Mouse (Mus musculus) heart, postnatal 0 days (tissue): ENCODE measurements around the gene Cdh5. TPM values are rescaled to one million over a fixed set of nuclear protein-coding genes. Genes with fewer than 3 reads are reported as not detected.
A peak's percentile ranks its signal among the peaks of the same experiment; 100 is the strongest.

Experiments
- ATAC-seq: fragments of 200-750 bp; cut with Nextera tagmentation; 2 replicates; pipeline ENCODE4 v1.8.0; 2017; ENCODE audit warnings: low read depth, moderate number of reproducible peaks, moderate library complexity; ENCODE audit not compliant: insufficient read depth
- DNase-seq: peaks from one replicate; pipeline ENCODE4 v3.0.0-alpha.2; 2016; ENCODE audit warnings: low spot score
- H3K27ac ChIP-seq: fragments of 300-500 bp; sonication (generic); 2 replicates; pipeline ENCODE4 v1.5.1; 2014; ENCODE audit warnings: low read depth, mild to moderate bottlenecking
- H3K27me3 ChIP-seq: fragments of 300-500 bp; sonication (generic); 2 replicates; pipeline ENCODE4 v1.6.1; 2014; ENCODE audit warnings: low read length, mixed read lengths; ENCODE audit not compliant: control insufficient read depth, insufficient read depth
- H3K36me3 ChIP-seq: fragments of 300-500 bp; sonication (generic); replicated peaks from 2 replicates; pipeline ENCODE4 v1.6.1; 2014; ENCODE audit warnings: low read length, mixed read lengths; ENCODE audit not compliant: control insufficient read depth, insufficient read depth
- H3K4me1 ChIP-seq: fragments of 300-500 bp; sonication (generic); 2 replicates; pipeline ENCODE4 v1.6.1; 2014; ENCODE audit warnings: antibody characterized with exemption; ENCODE audit not compliant: control insufficient read depth, insufficient read depth
- H3K4me2 ChIP-seq: fragments of 300-500 bp; sonication (generic); 2 replicates; pipeline ENCODE4 v1.6.1; 2014; ENCODE audit warnings: low read depth, mild to moderate bottlenecking, low read length, moderate library complexity
- H3K4me3 ChIP-seq: fragments of 300-500 bp; sonication (generic); 2 replicates; pipeline ENCODE4 v1.5.1; 2014; ENCODE audit warnings: low read depth, low read length
- H3K9ac ChIP-seq: fragments of 300-500 bp; sonication (generic); replicated peaks from 2 replicates; pipeline ENCODE4 v1.6.1; 2014; ENCODE audit warnings: low read depth, low read length, mixed read lengths
- H3K9me3 ChIP-seq: fragments of 300-500 bp; sonication (generic); replicated peaks from 2 replicates; pipeline ENCODE4 v1.6.1; 2016; ENCODE audit warnings: low read length; ENCODE audit not compliant: control insufficient read depth
- CTCF ChIP-seq: IDR thresholded peaks from 2 replicates; pipeline ENCODE4 v1.5.1; 2016; ENCODE audit warnings: antibody characterized with exemption, control low read depth, low read depth
- EP300 ChIP-seq: IDR thresholded peaks from 2 replicates; pipeline ENCODE4 v1.6.1; 2016; ENCODE audit warnings: antibody characterized with exemption, low read depth
- WGBS: fragments of 180-500 bp; shearing (Covaris S2); extraction: QIAGEN DNeasy Blood & Tissue Kit; methylation state at CpG from one replicate; pipeline ENCODE4 v1.1.7; 2014; 5-methylcytosine and 5-hydroxymethylcytosine counted together
- polyA plus RNA-seq: library from polyadenylated mRNA; unstranded; fragments of >200 nt; fragmentation: Nextera tagmentation; extraction: Ambion mirVana; gene quantifications from 2 replicates; pipeline ENCODE4 v1.2.1, GENCODE M21; 2015
- total RNA-seq: library from RNA; depleted of rRNA; stranded (reverse); fragments of >200 nt; gene quantifications from 2 replicates; pipeline ENCODE4 v1.2.3, GENCODE M21; 2014; ENCODE audit warnings: low replicate concordance; rRNA removed

Cdh5 gene
- 123 and 125 TPM in 2 replicates for total RNA-seq
- 39.5 and 42.6 TPM in 2 replicates for polyA plus RNA-seq

DNA sequence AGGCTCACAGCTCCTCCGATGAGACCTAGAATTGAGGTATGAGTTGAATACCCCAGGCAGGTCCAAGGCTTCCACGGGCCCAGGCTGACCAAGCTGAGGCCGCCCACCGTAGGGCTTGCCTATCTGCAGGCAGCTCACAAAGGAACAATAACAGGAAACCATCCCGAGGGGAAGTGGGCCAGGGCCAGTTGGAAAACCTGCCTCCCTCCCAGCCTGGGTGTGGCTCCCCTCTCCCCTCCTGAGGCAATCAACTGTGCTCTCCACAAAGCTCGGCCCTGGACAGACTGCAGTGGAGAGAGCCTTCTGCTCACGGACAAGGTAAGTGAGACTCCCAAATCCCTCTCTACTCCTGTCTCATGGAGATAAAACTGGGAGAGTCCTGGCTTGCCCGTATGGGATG, at the start of gene Cdh5:
Cdh5 (plus strand) TSS at position 211 of the 400 bp plus-strand sequence.
- no peaks in the 10 kb centered on the region for H3K36me3 ChIP-seq
- peak; percentile 70 for DNase-seq
- peak within 1 kb of the TSS; percentile 60 for H3K9ac ChIP-seq
- no peaks in the 10 kb centered on the region for H3K9me3 ChIP-seq
- peak within 1 kb of the TSS; percentile 53 for H3K4me2 ChIP-seq
- peak within 1 kb of the TSS; percentile 50 for H3K4me3 ChIP-seq
- peak; percentile 73 for ATAC-seq
- peaks cover 6% of the 10 kb centered on the region for H3K4me1 ChIP-seq
- 0 out of 2 replicates have a peak, but pooled peaks have one; percentile 48 for TF ChIP-seq EP300
- no peak for TF ChIP-seq CTCF
- peak within 1 kb of the TSS; percentile 89 for H3K27ac ChIP-seq
- H3K27me3 ChIP-seq, result no peaks in the 10 kb centered on the region
- WGBS, result 42% methylated on average over 8 of the region's 8 CpGs

DNA sequence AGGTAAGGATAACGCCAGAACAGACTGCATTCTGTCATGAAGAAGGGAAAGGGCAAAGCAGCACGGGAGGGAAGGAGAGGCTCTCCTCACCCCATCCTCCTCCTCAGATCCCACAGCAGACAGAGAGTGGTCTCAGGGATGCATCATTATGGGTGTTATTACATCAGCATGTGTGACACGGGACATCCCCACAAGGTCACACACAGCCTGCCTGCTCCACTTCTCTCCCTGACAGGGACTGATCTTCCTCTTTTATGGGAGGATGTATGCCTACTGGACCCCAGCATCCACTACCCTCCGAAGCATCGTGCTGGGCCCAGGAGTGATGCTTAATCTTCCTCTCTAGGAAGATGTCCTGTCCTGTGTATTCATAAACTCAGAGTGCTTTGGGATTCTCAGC, 41.5 kb upstream of the Cdh5 start:
- Histone ChIP-seq H3K4me2 (no peak overlapping the region), H3K4me3 (no peak overlapping the region), H3K9me3 (no peaks in the 10 kb centered on the region), H3K36me3 (no peaks in the 10 kb centered on the region), H3K9ac (no peak overlapping the region), H3K4me1 (no peaks in the 10 kb centered on the region), H3K27me3 (no peaks in the 10 kb centered on the region), H3K27ac (no peak overlapping the region)
- WGBS, result 60% methylated on average over 5 of the region's 5 CpGs
- DNase-seq (no peak), ATAC-seq (no peak)
- no peak for TF ChIP-seq EP300

DNA sequence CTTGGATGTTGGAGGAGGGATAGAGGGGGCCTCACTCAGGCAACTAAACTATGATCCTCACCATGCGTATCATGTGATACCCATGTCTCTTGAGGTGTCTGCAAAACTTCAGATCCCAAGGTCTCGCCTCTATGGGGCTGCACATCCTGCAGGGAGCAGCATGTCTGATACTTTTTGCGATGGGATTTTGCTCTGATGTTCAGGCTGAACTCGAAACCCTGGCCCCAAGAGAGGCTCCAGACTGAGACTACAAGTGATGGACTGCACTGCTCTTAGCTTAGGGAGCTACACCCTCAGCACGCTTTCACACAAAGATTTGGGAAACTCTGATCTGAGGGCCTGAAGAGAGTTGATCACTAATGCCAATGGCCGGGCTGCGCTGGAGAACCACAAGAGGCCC, 41.0 kb upstream of the Cdh5 start:
- no peaks in the 10 kb centered on the region for H3K9me3 ChIP-seq
- H3K27me3 ChIP-seq, result no peaks in the 10 kb centered on the region
- 82% methylated on average over 7 of the region's 7 CpGs for WGBS
- ATAC-seq (no peak), DNase-seq (no peak)
- TF ChIP-seq CTCF, result no peak
- TF ChIP-seq EP300, result no peak
- H3K27ac ChIP-seq, result no peak overlapping the region
- H3K9ac ChIP-seq, result no peak overlapping the region
- H3K4me3 ChIP-seq, result no peak overlapping the region
- H3K4me2 ChIP-seq, result no peak overlapping the region
- H3K36me3 ChIP-seq, result no peaks in the 10 kb centered on the region
- no peaks in the 10 kb centered on the region for H3K4me1 ChIP-seq

DNA sequence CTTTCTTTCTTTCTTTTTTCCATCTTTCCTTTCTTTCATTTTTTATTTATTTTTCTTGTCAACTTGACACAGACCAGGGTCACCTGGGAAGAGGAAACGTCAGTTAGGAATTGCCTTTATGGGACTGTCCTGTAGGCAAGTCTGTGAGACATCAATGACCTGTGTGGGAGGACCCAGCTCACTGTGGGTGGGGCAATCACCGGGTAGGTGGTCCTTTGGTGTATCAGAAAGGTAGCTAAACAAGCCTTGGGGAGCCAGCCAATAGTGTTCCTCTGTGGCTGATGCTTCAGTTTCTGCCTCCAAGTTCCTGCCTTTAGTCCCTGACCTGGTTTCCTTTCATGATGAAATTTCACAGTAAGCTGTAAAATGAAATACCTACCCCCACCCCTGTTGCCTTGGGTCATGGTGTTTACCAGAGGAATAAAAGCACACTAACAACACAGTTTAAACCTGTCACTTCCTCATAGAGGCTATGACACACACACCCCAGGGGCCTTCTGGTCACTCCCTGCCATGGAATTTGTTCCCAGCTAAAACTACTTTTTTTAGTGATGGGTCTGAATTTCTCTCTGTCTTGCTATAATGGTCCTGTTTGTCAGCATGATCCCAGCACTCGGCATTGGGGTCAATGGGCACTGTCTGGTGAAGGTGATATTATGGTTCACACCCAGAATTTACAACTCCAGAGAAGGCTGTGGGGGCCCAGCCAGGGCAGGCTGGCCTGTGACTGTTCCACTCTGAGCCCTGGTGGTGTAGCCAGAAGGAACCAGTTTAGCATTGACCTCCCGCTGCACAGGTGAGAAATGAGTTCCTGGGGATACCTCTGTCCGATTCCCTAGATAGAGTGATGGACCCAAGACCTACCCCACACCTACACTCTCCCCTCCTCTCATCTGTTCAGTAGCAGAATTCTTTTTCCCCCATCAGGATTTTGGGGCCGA, 40.1 kb upstream of the Cdh5 start:
- Histone ChIP-seq H3K36me3 (no peaks in the 10 kb centered on the region), H3K9ac (no peak overlapping the region), H3K4me1 (no peaks in the 10 kb centered on the region), H3K4me3 (no peak overlapping the region), H3K27me3 (no peaks in the 10 kb centered on the region), H3K9me3 (no peaks in the 10 kb centered on the region), H3K4me2 (no peak overlapping the region), H3K27ac (no peak overlapping the region)
- no peak for ATAC-seq
- 64% methylated on average over 6 of the region's 6 CpGs for WGBS
- no peak for DNase-seq
- no peak for TF ChIP-seq EP300
- TF ChIP-seq CTCF, result no peak

DNA sequence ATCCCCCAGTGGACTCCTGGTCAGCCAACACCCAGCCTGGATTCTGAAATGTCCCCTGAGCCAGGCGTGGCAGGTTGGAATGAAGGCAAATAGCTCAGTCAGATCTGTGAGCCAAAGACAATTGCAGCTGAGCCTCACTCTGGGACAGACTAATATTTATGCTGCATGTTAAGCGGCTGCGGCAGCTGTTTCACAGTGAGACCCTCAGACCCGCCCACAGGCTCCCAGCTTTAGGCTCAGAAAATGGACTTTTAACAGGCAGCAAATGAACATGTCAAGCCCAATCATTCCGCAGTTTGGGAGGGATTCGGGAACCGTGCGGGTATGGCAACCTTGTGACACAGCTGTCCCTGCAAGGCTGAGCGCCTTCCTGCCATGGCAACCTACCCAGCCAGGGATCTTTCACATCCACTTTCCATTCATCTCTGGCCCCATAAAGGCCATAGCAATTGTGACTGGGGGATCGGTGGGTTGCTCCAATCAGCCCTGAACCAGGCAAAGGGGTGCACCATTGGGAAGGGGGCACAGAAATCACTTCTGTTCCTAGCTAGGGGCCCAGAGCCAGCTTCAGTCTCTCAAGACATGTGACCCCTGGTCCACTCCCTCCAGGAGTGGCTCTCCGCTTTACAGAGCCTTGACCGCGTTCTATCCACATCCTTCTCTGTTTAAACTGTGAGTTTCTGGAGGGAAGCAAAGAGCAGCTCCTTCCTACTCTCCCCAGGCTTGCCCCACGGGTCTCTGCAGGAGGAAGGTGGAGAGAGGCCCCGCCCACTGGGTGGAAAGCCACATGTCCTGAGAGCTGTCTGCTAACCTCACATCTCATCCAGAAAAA, 39.2 kb upstream of the Cdh5 start:
- H3K36me3 ChIP-seq, result no peaks in the 10 kb centered on the region
- 72% methylated on average over 15 of the region's 15 CpGs for WGBS
- no peaks in the 10 kb centered on the region for H3K27me3 ChIP-seq
- H3K27ac ChIP-seq, result no peak overlapping the region
- H3K4me1 ChIP-seq, result no peaks in the 10 kb centered on the region
- DNase-seq (no peak), ATAC-seq (no peak)
- TF ChIP-seq CTCF (no peak), EP300 (no peak)
- H3K4me3 ChIP-seq, result no peak overlapping the region
- H3K9ac ChIP-seq, result no peak overlapping the region
- H3K9me3 ChIP-seq, result no peaks in the 10 kb centered on the region
- H3K4me2 ChIP-seq, result no peak overlapping the region
